Mouse (Mus musculus) kidney, postnatal 10 days (tissue): ENCODE data around the gene Gtf2b.
A peak's percentile ranks its signal among the peaks of the same experiment; 100 is the strongest.

Experiments used
- DNase-seq: peaks from one replicate; pipeline ENCODE4 v3.0.0; 2021; ENCODE audit warnings: mixed read lengths

Gene Gtf2b

GRCm38 (mm10) chr3:142764995-142765777 lies at the start of gene Gtf2b:
Gene Gtf2b, plus strand, starts transcription at chr3:142765045.
- DNase-seq: peak; percentile 97

- no peak for DNase-seq
Observed at GRCm38 (mm10) chr3:142725481-142725880, 39.4 kb upstream of the Gtf2b start.

GRCm38 (mm10) chr3:142725969-142726672 lies 38.7 kb upstream of the Gtf2b start:
- DNase-seq: no peak

- no peak for DNase-seq
Observed at GRCm38 (mm10) chr3:142734291-142734690, 30.6 kb upstream of the Gtf2b start.

- DNase-seq: no peak
Observed at GRCm38 (mm10) chr3:142740896-142741295, 23.9 kb upstream of the Gtf2b start.

- peak; percentile 64 for DNase-seq
Observed at GRCm38 (mm10) chr3:142743973-142744898, 20.6 kb upstream of the Gtf2b start.

- DNase-seq: no peak
Observed at GRCm38 (mm10) chr3:142745076-142745475, 19.8 kb upstream of the Gtf2b start.

GRCm38 (mm10) chr3:142747673-142748072 lies 17.2 kb upstream of the Gtf2b start:
- DNase-seq: peak; percentile 50

GRCm38 (mm10) chr3:142749131-142749530 lies 15.7 kb upstream of the Gtf2b start:
- no peak for DNase-seq

- DNase-seq: no peak
Observed at GRCm38 (mm10) chr3:142755132-142755867, 9.5 kb upstream of the Gtf2b start.

- DNase-seq: no peak
Observed at GRCm38 (mm10) chr3:142757841-142758240, 7.0 kb upstream of the Gtf2b start.

GRCm38 (mm10) chr3:142758593-142758992 lies 6.3 kb upstream of the Gtf2b start:
- no peak for DNase-seq

- DNase-seq: no peak
Observed at GRCm38 (mm10) chr3:142760356-142760755, 4.5 kb upstream of the Gtf2b start.

GRCm38 (mm10) chr3:142765778-142766165 lies 927 bp downstream of the Gtf2b start:
- DNase-seq: no peak

- DNase-seq: no peak
Observed at GRCm38 (mm10) chr3:142768498-142768897, 3.7 kb downstream of the Gtf2b start.

GRCm38 (mm10) chr3:142770518-142770917 lies 5.7 kb downstream of the Gtf2b start:
- DNase-seq: no peak

- DNase-seq: no peak
Observed at GRCm38 (mm10) chr3:142773538-142774191, 8.8 kb downstream of the Gtf2b start.

GRCm38 (mm10) chr3:142777227-142777626 lies 12.4 kb downstream of the Gtf2b start:
- no peak for DNase-seq

GRCm38 (mm10) chr3:142786423-142787072 lies 21.7 kb downstream of the Gtf2b start:
- DNase-seq: no peak

- no peak for DNase-seq
Observed at GRCm38 (mm10) chr3:142795587-142795986, 30.7 kb downstream of the Gtf2b start.

- DNase-seq: no peak
Observed at GRCm38 (mm10) chr3:142811582-142811981, 46.7 kb downstream of the Gtf2b start.
